Mouse (Mus musculus): Measurements from ENCODE around the gene Psg16. TPM values are rescaled to one million over a fixed set of nuclear protein-coding genes. Genes with fewer than 3 reads are reported as not detected.
A peak's percentile ranks its signal among the peaks of the same experiment; 100 is the strongest.
"Not testable (repeated sequence)": the region's sequence is repeated elsewhere in the genome, so short reads cannot be mapped to it uniquely, and the experiment has no call there.

Gene Psg16
- total RNA-seq, 2 experiments from 2014 or later, result 0.10 TPM; not detected in 1

DNA sequence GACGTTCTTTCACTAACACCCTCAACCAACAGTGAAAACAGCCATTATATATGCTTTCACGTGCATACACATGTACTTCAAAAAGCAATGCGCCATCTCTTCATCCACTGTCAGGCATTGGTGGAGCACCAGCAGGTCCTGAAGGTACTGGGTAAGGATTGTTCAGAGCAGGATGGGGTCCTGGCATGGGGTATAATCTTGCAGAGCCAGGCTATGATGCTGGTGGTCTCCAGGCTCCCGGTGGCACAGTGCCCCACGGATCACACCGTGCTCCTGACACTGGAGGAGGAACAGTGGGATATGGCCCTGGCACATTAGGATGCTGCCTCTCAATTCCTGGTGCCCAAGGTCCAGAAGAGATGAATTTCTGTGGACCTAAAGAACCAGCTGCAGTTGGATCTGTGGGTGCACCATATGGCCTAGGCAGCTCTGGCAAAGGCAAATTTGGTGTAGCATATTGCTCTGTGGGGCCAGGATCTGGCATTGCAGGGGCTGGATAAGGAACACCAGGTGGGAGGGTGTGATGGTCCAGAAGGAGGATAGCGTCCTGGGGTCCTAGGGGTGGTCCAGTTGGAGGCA is 4.3 kb downstream of the Psg16 start:
- DNase-seq, result no peak
- intact Hi-C loops (cut with DNase I), result loop anchor here (10.0 kb wide), 1 partner anchor 1317 kb away; no protein-coding TSS in a partner anchor

DNA sequence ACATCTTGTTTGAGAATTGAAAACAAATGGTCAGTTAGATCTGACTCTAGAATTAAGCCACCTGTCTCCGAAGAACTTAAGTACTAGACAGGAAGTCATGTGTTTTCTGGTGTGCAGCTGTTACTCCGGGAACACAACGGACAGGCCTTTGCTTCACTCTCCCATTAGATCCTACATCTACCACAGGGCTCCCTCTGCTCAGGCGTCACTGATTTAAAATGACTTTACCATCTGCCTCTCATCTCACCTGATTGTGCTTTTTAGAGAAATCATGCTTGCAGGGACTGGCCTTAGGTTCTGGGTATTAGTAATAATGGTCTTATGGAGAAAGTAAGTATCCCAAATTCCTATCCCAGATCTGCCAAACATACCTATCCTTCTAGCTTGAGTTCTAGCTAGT is 8.9 kb downstream of the Psg16 start:
- intact Hi-C loops (cut with DNase I), result no loop called here
- no peak for DNase-seq

DNA sequence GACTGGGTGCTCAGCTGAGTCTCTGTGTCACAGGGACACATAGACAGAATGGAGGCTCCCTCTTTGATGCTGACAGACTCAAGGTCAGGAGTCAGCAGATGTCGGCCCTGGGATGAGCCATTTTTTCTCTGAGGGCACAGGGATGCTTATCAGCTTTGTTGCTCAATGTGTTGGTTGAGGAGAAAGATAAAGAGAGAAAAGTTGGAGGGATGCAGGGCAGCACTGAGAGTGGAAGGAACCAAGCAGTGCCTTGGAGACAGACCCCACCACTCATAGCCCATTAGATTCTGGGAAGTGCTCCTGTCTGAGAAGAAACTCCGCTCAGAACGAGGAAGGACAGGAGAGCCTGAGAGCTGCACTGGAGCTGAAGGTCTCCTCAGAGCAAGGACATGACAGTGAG is 13.9 kb downstream of the Psg16 start:
- no peak for DNase-seq
- intact Hi-C loops (cut with DNase I), result no loop called here

DNA sequence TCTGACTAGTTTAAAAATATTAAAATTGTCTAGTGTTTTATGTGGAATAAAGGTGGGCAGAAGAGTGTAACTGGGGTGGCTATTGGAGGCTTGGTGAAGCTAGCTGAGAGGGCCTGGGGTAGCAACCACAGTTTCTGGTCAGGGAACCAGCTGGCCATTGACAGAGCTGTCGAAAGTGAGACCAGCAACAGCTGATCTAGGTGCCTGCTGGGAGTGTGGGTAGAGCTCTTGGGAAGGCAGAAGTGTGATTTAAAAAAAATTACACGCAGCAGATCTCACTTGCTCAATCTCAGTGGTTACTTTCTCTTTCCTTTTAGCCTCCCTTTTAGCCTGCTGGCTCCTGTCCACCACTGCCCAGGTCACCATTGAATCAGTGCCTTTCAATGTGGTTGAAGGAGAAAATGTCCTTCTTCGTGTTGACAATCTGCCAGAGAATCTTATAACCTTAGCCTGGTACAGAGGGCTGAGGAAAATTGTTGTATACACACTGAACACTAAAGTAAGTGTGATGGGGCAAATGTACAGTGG is 16.3 kb downstream of the Psg16 start:
- DNase-seq, result no peak
- intact Hi-C loops (cut with DNase I), result no loop called here

DNA sequence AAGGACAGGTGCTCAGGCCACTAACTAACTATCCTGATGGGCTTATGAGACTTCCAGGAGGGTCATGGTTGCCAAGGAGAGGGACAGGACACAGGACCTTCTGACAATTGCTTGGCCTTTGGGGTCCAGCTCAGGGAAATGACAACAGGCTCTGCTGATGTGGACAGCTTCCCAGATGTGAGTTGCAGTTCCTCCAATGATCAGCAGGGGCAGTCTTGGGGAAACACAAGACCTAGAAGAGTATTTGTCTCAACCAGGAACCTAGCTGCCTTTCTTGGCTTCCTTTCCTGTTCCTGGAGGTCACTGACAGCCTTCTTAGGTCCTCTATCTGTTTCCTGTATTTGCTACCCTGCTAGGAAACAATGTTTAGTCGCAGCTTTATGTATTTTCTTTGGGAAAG is 17.4 kb downstream of the Psg16 start:
- peak; percentile 8 to 25 for DNase-seq
- intact Hi-C loops (cut with DNase I), result no loop called here

DNA sequence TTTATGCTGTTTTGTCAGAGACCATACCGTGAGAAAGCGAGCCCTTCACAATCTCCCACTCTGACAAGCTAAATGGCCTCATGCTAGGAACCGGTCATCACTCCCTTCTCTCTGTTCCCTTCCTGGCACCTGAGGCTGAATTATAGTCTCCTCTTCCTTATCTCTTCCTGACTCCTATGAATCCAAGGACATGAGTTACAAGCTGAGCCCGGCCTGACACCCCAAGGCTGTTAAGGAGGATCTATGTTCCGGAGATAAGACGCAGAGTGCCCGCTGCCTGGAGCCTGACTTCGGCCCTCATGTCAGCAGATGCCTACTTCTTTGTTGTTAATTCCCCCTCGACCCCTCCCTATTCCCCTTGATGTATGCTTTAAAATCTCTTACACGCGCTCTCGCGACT is 27.8 kb downstream of the Psg16 start:
- DNase-seq; intact Hi-C loops (cut with DNase I): not testable (repeated sequence)

DNA sequence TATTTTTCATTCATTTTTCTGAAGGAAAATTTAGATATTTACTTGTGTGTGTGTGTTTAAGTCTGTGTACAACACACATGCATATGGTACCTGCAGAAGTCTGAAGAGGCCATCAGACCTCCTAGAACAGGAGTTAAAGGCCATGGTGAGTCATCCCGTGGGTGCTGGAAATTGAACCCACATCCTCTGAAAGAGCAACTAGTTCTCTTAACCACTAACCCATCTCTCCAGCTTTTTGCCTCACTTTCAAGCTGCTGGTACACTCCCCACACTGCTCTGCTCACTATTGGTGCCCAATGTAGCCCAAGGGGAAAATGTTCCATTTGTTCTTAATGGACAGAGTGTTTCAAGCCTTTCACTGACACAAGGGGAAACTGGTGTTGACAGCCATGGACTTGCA is 61.5 kb downstream of the Psg16 start:
- no peak for DNase-seq
- intact Hi-C loops (cut with DNase I), result no loop called here

DNA sequence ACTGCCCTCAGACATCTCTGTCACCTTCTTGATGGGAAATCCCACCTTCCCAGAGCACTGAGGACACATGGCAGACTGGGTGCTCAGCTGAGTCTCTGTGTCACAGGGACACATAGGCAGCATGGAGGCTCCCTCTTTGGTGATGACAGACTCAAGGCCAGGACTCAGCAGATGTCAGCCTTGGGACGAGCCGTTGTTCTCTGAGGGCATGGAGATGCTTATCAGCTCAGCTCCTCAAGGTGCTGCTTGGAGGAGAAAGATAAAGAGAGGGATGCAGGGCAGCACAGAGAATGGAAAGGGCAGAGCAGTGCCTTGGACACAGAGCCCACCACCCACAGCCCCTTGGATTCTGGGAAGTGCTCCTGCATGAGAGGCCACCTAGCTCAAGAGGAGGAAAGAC is 76.1 kb downstream of the Psg16 start, which contains the start of gene Ceacam3:
Gene Ceacam3 (plus strand): TSS at position 352 of the 400 bp plus-strand sequence.
- intact Hi-C loops (cut with DNase I), result loop anchor here (10.0 kb wide), 1 partner anchor 1245 kb away; no protein-coding TSS in a partner anchor
- DNase-seq, result no peak

DNA sequence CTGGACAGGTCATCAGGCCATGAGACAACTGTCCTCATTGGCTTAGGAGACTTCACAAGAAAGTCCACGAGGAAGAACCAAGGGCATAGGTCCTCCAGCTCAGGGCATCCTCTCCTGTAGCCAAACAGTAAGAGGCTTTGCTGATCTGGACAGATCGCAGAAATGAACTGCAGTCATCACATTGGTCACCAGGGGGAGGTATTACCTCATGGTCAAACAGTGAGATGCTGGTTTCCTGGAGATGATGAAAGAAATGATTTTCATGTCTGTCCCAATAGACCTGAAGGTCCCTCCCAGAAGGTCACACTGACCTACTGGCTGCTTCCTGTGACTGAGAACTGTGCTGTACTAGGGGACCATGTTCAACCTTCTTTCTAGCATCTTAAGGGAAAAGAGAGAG is 81.8 kb downstream of the Psg16 start:
- intact Hi-C loops (cut with DNase I), result loop anchor here (5.0 to 10.0 kb wide), 2 partner anchors 1239 to 1527 kb away; no protein-coding TSS in a partner anchor
- peak; percentile 35 to 58 for DNase-seq

DNA sequence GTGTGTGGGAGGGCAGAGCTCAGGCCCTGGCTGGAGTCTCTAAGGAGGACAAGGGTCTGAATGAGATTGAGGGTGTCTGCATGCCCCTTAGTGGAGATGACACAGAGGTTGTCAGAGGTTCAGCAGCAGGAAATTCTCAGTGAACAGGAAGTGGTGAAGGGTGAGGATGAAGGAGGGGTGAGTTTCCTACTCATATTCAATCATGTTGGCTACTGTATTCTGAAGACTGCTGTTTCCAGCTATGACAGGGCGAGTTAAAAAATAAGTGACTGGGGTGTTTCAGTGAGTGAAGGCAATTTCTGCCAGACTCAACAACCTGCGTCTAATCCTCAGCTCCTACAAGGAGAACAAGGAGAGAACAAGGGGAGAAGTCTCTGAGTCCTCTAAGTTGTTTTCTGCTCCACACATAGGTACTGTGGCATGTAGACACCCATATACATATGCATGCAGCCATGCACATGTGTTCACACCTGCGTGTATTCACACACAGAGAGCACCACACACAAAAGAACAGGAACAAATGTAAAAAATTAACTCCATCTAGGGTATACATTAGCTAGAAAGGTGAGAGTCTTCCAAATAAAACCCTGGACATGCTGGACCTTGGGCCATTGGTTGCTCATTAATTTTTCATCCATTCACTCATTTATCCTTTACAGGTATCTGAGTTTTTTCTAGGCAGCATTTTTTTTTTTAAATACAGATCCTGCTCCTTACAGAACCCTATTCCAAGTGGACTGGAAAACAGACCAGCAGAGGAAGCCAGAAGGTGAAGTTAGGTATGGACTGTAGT is 83.2 kb downstream of the Psg16 start:
- DNase-seq, result no peak
- intact Hi-C loops (cut with DNase I), result loop anchor here (5.0 to 10.0 kb wide), 2 partner anchors 1238 to 1525 kb away; no protein-coding TSS in a partner anchor

DNA sequence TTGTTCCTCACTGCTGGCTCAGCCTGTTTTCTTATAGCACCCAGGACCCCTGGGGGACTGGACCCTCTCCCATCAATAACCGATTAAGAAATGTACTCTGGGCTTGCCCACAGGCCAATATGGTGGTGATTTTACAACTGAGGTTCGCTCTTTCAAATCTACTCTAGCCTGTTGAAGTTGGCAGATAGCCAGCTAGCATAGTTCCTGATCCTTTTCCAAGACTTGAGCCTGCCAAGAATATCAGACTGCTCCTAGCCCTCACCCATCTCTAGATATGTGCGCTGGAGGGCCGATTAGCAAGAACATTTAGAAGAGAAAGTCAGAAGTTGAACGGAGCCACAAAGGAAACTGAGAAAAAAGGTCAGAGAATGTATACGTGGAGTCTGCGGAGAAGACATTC is 85.2 kb downstream of the Psg16 start:
- peak; percentile 20 to 26 for DNase-seq
- intact Hi-C loops (cut with DNase I), result loop anchor here (5.0 to 10.0 kb wide), 2 partner anchors 1236 to 1523 kb away; no protein-coding TSS in a partner anchor

DNA sequence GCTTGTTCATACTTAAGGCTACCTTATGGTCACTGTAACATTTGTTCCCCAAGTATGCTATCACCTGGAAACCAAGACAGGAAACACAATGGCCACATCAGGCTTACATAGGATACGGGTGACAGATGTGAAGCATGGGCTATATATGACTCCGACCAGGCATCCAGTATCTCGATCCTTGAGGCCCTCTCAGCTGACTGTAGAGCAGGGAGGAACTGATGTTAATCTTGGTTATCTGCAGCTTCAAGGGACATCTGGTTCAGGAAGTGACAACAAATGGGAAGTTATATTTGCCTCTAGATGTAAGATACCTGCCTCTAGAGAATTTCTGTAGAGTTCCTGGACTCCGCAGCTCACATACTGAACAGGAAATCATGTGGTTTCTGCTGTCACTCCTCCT is 98.0 kb downstream of the Psg16 start:
- intact Hi-C loops (cut with DNase I), result no loop called here
- DNase-seq, result no peak

Other genes with a start within 250 kb of the Psg16 start
- 10 to 100 TPM; 27.8 to 31.9 TPM for gene Prkd2, start 231.1 kb upstream of the Psg16 start, total RNA-seq (2021)
- 10 to 100 TPM; 28.2 to 32.7 TPM for gene Dact3, start 198.7 kb upstream of the Psg16 start, total RNA-seq (2021)
- 1 to 10 TPM in 1 of 2 experiments, under 1 TPM in 1; 0.82 to 1.4 TPM for gene Gng8, start 182.3 kb upstream of the Psg16 start, total RNA-seq (2021)
- gene Ptgir, start 167.6 kb upstream of the Psg16 start, total RNA-seq (2021), result 1 to 10 TPM; 2.6 to 2.8 TPM
- gene Calm3, start 149.9 kb upstream of the Psg16 start, total RNA-seq (2021), result 100 to 1,000 TPM; 252 to 262 TPM
- 1 to 10 TPM; 5.0 to 5.2 TPM for gene Pnmal2, start 129.4 kb upstream of the Psg16 start, total RNA-seq (2021)
- gene Pnmal1, start 114.4 kb upstream of the Psg16 start, total RNA-seq (2021), result not detected
- under 1 TPM in 1 of 2 experiments, not detected in 1; 0.10 TPM for gene Gm42372, start 91.0 kb upstream of the Psg16 start, total RNA-seq (2021)
- gene Ccdc8, start 81.3 kb upstream of the Psg16 start, total RNA-seq (2021), result 10 to 100 TPM; 15.6 to 18.0 TPM
- 100 to 1,000 TPM; 104 to 105 TPM for gene Ppp5c, start 46.1 kb upstream of the Psg16 start, total RNA-seq (2021)
- gene Hif3a, start 11.6 kb upstream of the Psg16 start, total RNA-seq (2021), result 1 to 10 TPM; 1.5 to 7.1 TPM
- gene Ceacam3, start 76.2 kb downstream of the Psg16 start, total RNA-seq (2021), result not detected
- gene Psg29, start 129.4 kb downstream of the Psg16 start, total RNA-seq (2021), result not detected

All from heart, postnatal 10 days (tissue).